Mouse (Mus musculus): ENCODE data around the gene Slc25a29. TPM values are rescaled to one million over a fixed set of nuclear protein-coding genes. Genes with fewer than 3 reads are reported as not detected.

Slc25a29 gene
- 14.2 and 17.4 TPM in 2 replicates for polyA plus RNA-seq (2012; rRNA removed)

DNA sequence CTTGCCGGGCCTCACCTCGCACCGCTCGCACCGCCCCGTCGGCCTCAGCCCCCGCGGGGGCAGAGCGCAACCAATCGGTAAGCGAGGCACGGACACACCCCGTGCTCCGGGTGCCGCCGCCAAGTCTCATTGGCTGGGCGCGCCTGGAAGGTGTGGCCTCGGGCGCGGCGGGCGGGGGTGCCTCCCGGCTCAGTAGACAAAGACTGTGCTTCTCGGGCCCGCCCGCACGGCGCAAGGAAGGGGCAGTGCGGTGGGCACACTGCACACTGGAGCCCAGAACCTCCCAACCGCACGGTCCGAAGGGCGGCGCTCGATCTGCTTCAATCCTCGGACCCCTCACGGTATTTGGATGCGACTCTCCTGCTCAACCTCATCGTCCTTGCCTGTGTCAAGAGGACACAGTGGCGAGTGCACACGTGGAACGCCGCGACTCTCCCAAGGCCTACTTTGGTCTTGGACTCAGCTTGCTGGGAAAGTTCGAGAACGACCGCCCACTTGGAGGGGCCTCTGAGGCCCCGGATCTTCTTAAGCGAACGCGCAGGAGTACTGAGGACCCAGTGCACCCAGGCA, at the start of gene Slc25a29, which contains the start of gene Slc25a47:
Slc25a29 (minus strand) TSS at position 44 of the 570 bp plus-strand sequence.
Slc25a47 (plus strand) TSS at position 207 of the 570 bp plus-strand sequence.

DNA sequence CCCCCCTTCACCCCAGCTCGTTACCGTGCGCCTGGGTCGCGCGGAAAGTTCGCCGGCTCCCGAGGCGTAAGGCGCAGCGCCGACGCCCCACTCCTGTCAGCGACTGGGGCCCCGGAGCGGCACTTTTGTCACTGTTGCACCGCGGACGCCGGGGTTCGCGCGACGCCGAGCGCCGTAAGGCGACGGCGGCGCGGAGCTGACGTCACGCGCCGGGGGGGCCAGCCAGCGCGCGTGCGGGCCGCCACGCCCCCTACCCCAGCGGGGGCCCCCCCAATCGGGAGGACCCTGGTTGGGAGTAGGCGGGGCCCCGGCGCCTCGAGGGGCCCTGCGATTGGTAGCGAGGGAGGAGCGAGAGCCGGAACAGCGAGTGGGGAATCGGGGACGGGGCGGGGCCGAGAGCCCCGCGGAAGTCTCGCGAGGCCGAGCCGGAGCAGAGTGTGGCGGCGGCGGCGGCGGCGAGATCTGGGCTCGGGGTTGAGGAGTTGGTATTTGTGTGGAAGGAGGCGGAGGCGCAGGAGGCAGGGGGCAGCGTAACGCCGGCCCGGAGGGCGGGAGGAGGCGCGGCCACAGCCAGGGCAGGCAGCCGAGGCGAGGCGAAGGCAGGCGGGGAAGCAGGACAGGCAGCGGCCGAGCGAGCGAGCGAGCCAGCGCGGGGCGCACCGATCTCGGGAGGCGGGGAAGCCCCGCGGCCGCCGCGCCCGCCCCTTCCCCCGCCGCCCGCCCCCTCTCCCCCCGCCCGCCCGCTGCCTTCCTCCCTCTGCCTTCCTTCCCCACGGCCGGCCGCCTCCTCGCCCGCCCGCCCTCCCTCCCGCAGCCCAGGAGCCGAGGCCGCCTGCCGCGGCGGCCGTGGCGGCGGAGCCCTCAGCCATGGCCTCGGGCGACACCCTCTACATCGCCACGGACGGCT, 42.9 kb downstream of the Slc25a29 start, which contains the start of gene Yy1:
Yy1 (plus strand) TSS at position 428 of the 907 bp plus-strand sequence.

Other genes starting within 250 kb of the Slc25a29 start
- 0.04 and 0.06 TPM in 2 replicates for gene Degs2, start 133.6 kb downstream of the Slc25a29 start, polyA plus RNA-seq (2012; rRNA removed)
- 32.4 and 39.0 TPM in 2 replicates for gene Yy1, start 42.9 kb downstream of the Slc25a29 start, polyA plus RNA-seq (2012; rRNA removed)
- 16.6 and 19.0 TPM in 2 replicates for gene Slc25a47, start 163 bp upstream of the Slc25a29 start, polyA plus RNA-seq (2012; rRNA removed)
- gene Wdr25, start 57.7 kb upstream of the Slc25a29 start, polyA plus RNA-seq (2012; rRNA removed) = 10.8 and 11.4 TPM in 2 replicates
- 89.5 and 100 TPM in 2 replicates for gene Wars, start 58.3 kb upstream of the Slc25a29 start, polyA plus RNA-seq (2012; rRNA removed)
- 74.2 and 87.0 TPM in 2 replicates for gene Begain, start 232.3 kb upstream of the Slc25a29 start, polyA plus RNA-seq (2012; rRNA removed)